Mouse (Mus musculus): Measurements from ENCODE around the gene Gm11146. TPM values are rescaled to one million over a fixed set of nuclear protein-coding genes. Genes with fewer than 3 reads are reported as not detected.

The Gm11146 gene
- total RNA-seq, 2 experiments from 2014 or later: not detected

GRCm38 (mm10) chr16:77556446-77557105, 45.3 kb downstream of the Gm11146 start:
- no peak for DNase-seq (ENCODE audit: low spot score in 2 of 2)

GRCm38 (mm10) chr16:77551051-77551450, 50.8 kb downstream of the Gm11146 start:
- no peak for DNase-seq (ENCODE audit: low spot score in 2 of 2)

Small RNA genes within 50 kb of the gene (microRNA-seq; reads per million reads assigned to microRNA genes)
- gene Mir125b-2 (190 reads per million, percentile 58 among the genes with 10 or more reads in this experiment), gene Mir99a (23,479 reads per million, percentile 97 among the genes with 10 or more reads in this experiment), gene Mirlet7c-1 (148 reads per million, percentile 56 among the genes with 10 or more reads in this experiment)

Data from gastrocnemius, postnatal 4 days (tissue).